Mouse (Mus musculus): ENCODE results near the gene Best2.

Best2 gene

GRCm38 (mm10) chr8:85014431-85014830 is at the start of gene Best2:
TSS of gene Best2 (minus strand) at chr8:85014531.
- no peak for DNase-seq

GRCm38 (mm10) chr8:85062603-85063002 is 48.3 kb upstream of the Best2 start:
- no peak for DNase-seq

GRCm38 (mm10) chr8:85059879-85060616 is 45.7 kb upstream of the Best2 start, which contains the start of gene Fbxw9:
TSS of gene Fbxw9 (plus strand) at chr8:85060055.
- DNase-seq: peak; percentile 88 to 90

GRCm38 (mm10) chr8:85057367-85057766 is 43.0 kb upstream of the Best2 start:
- DNase-seq: no peak

- DNase-seq: no peak
These were observed 29.3 kb upstream of the Best2 start for GRCm38 (mm10) chr8:85043619-85044018.

GRCm38 (mm10) chr8:85037681-85038531 is 23.6 kb upstream of the Best2 start:
- peak; percentile 61 to 62 for DNase-seq

GRCm38 (mm10) chr8:85037366-85037680 is 23.0 kb upstream of the Best2 start:
- DNase-seq: no peak

- DNase-seq: peak; percentile 90 to 95
These were observed 22.5 kb upstream of the Best2 start, which contains the start of gene Tnpo2 for GRCm38 (mm10) chr8:85036718-85037365. TSS of gene Tnpo2 (plus strand) at chr8:85036915.

- DNase-seq: no peak
These were observed 22.0 kb upstream of the Best2 start for GRCm38 (mm10) chr8:85036381-85036717.

GRCm38 (mm10) chr8:85035728-85036310 is 21.5 kb upstream of the Best2 start:
- peak; percentile 37 to 46 for DNase-seq

GRCm38 (mm10) chr8:85035165-85035727 is 20.9 kb upstream of the Best2 start:
- no peak for DNase-seq

GRCm38 (mm10) chr8:85034764-85035163 is 20.4 kb upstream of the Best2 start:
- peak; percentile 81 to 85 for DNase-seq

- peak in 1 of 2 experiments; percentile 23 for DNase-seq
These were observed 19.5 kb upstream of the Best2 start for GRCm38 (mm10) chr8:85033867-85034266.

- DNase-seq: peak in 1 of 2 experiments; percentile 13
These were observed 18.4 kb upstream of the Best2 start for GRCm38 (mm10) chr8:85032622-85033311.

GRCm38 (mm10) chr8:85029271-85029670 is 14.9 kb upstream of the Best2 start:
- peak in 1 of 2 experiments; percentile 30 for DNase-seq

GRCm38 (mm10) chr8:85027922-85028321 is 13.6 kb upstream of the Best2 start:
- no peak for DNase-seq

- DNase-seq: peak in 1 of 2 experiments; percentile 27
These were observed 13.2 kb upstream of the Best2 start for GRCm38 (mm10) chr8:85027516-85027855.

- peak; percentile 97 to 98 for DNase-seq
These were observed 12.6 kb upstream of the Best2 start, which contains the start of gene Trir for GRCm38 (mm10) chr8:85026670-85027515. TSS of gene Trir (plus strand) at chr8:85026823.

GRCm38 (mm10) chr8:85025098-85025932 is 11.0 kb upstream of the Best2 start, which contains the start of gene Asna1:
TSS of gene Asna1 (minus strand) at chr8:85025281.
- DNase-seq: peak; percentile 84 to 85

GRCm38 (mm10) chr8:85023846-85024245 is 9.5 kb upstream of the Best2 start:
- no peak for DNase-seq

Data from lung, postnatal 4 days (tissue).